Mouse (Mus musculus) thymus, adult 2 months (tissue): Measurements from ENCODE around the gene Ftsj1.

Experiments used
- CTCF ChIP-seq: fragments of 200-500 bp; IDR thresholded peaks from 2 replicates; pipeline ENCODE4 v1.5.1; 2012; ENCODE audit warnings: mild to moderate bottlenecking, control low read depth, low read length, moderate library complexity, borderline replicate concordance; ENCODE audit not compliant: control insufficient read depth, poor library complexity, insufficient read depth; ENCODE audit errors: extremely low read depth
- POLR2A ChIP-seq: fragments of 200-500 bp; IDR thresholded peaks from 2 replicates; pipeline ENCODE4 v1.6.1; 2012; ENCODE audit warnings: mild to moderate bottlenecking, low read length, control low read depth, moderate library complexity; ENCODE audit not compliant: control insufficient read depth, poor library complexity, insufficient read depth; ENCODE audit errors: extremely low read depth

GRCm38 (mm10) chrX:8252334-8253285 is at the start of gene Ftsj1:
- TF ChIP-seq CTCF = no peak
- no peak for TF ChIP-seq POLR2A
